Mouse (Mus musculus) megakaryocyte, embryonic 14.5 days (primary cell): ENCODE measurements at regions not wholly inside any gene's neighbourhood (a gene's known extent, or its start where the extent isn't known, plus 50 kb on each side); places are given as distances from the start of the nearest gene placed in this dataset.

Experiments
- FLI1 ChIP-seq: IDR thresholded peaks from 2 replicates; pipeline ENCODE4 v1.6.1; 2012; ENCODE audit warnings: low read length, inconsistent platforms, mixed read lengths
- GATA1 ChIP-seq: IDR thresholded peaks from 3 replicates; pipeline ENCODE4 v1.6.1; 2012; ENCODE audit warnings: mixed read lengths, low read length, inconsistent platforms, borderline replicate concordance

DNA sequence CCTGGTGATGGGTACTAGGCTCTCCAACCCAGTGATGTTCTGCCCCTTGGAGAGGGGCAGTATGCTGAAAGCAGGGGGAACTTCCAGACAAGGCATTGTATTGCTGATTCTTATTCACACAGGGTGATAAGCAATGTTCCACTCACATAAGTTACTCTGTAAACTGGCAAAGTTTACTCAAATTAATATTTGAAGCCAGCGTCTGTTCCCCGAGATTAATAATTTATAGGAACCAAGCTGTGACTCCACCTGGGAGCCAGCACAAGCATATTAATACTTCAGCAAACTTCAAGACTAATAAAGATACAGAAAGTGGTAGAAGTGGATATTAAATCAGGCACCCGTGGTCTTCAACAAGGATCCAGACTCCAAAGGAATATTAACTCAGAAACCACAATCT is 114.0 kb downstream of the Akap11 start:
- TF ChIP-seq GATA1 (no peak), FLI1 (no peak)
